Mouse (Mus musculus) C2C12 (cell line): ENCODE measurements around the gene Nol9. TPM values are rescaled to one million over a fixed set of nuclear protein-coding genes. Genes with fewer than 3 reads are reported as not detected.

ENCODE experiments used
- H3K27me3 ChIP-seq: one replicate; pipeline ENCODE4 v1.6.1; 2011; ENCODE audit not compliant: control insufficient read depth, insufficient read depth, insufficient read length
- H3K36me3 ChIP-seq: one replicate; pipeline ENCODE4 v1.6.1; 2011; ENCODE audit not compliant: control insufficient read depth, insufficient read depth
- H3K4me3 ChIP-seq: one replicate; pipeline ENCODE4 v1.5.1; 2011; ENCODE audit warnings: mild to moderate bottlenecking, control low read depth; ENCODE audit not compliant: poor library complexity, insufficient read depth, severe bottlenecking
- H3K79me2 ChIP-seq: one replicate; pipeline ENCODE4 v1.6.1; 2011; ENCODE audit not compliant: control insufficient read depth, insufficient read depth
- H3K79me3 ChIP-seq: one replicate; pipeline ENCODE4 v1.6.1; 2011; ENCODE audit warnings: low read depth, control low read depth
- H3ac ChIP-seq: one replicate; pipeline ENCODE3; 2011; ENCODE audit warnings: low read depth; ENCODE audit not compliant: control insufficient read depth, insufficient read length
- CEBPB ChIP-seq: IDR thresholded peaks from one replicate; pipeline ENCODE4 v1.6.1; 2011; ENCODE audit warnings: low read depth, mild to moderate bottlenecking, control low read depth, moderate library complexity
- CTCF ChIP-seq: IDR thresholded peaks from one replicate; pipeline ENCODE4 v1.5.1; 2011; ENCODE audit not compliant: control insufficient read depth, insufficient read depth, insufficient read length
- FOSL1 ChIP-seq: IDR thresholded peaks from one replicate; pipeline ENCODE4 v1.8.0; 2011; ENCODE audit warnings: mild to moderate bottlenecking, low read length; ENCODE audit not compliant: poor library complexity, insufficient read depth, severe bottlenecking
- MAX ChIP-seq: IDR thresholded peaks from one replicate; pipeline ENCODE4 v1.6.1; 2011; ENCODE audit warnings: mild to moderate bottlenecking, control low read depth
- MYOD1 ChIP-seq: IDR thresholded peaks from one replicate; pipeline ENCODE4 v1.6.1; 2011; ENCODE audit warnings: low read depth; ENCODE audit not compliant: control insufficient read depth, insufficient read length
- MYOG ChIP-seq: IDR thresholded peaks from one replicate; pipeline ENCODE4 v1.6.1; 2011; ENCODE audit not compliant: control insufficient read depth, insufficient read length; ENCODE audit errors: extremely low read depth
- USF1 ChIP-seq: IDR thresholded peaks from one replicate; pipeline ENCODE4 v1.6.1; 2011; ENCODE audit warnings: low read depth, mild to moderate bottlenecking, control low read depth, moderate library complexity
- long read RNA-seq, 2 experiments: library from polyadenylated mRNA; unstranded; transcript quantifications; one replicate each; pipeline ENCODE4 v2.0.0; 2019 to 2020
- polyA plus RNA-seq: library from polyadenylated mRNA; unstranded; fragments of >200 nt; fragmentation: generic; extraction: Trizol; gene quantifications from one replicate; pipeline ENCODE4 v1.2.1, GENCODE M21; 2012; ENCODE audit warnings: missing spikeins

The Nol9 gene
- polyA plus RNA-seq, result 39.7 TPM
- long read RNA-seq, experiment 1, transcript Nol9-201 (12 exons, 3,722 nt), result major isoform, 8 of 15 reads
- long read RNA-seq, experiment 1, partial matches to known transcripts, result 6 of 15 reads
- long read RNA-seq, experiment 1, other reads (novel, unspliced or antisense), result 1 of 15 reads
- long read RNA-seq, experiment 2, transcript Nol9-201 (12 exons, 3,722 nt), result major isoform, 293 of 351 reads
- long read RNA-seq, experiment 2, transcript Nol9-204 (11 exons, 3,616 nt), result minor isoform, 5 of 351 reads
- long read RNA-seq, experiment 2, partial matches to known transcripts, result 24 of 351 reads
- long read RNA-seq, experiment 2, other reads (novel, unspliced or antisense), result 28 of 351 reads

- TF ChIP-seq USF1 (no peak), CTCF (peak; percentile 98)
- no peaks in the 10 kb centered on the region for H3K27me3 ChIP-seq
Observed at GRCm38 (mm10) chr4:152038985-152039830, at the start of gene Nol9. Gene Nol9 (plus strand): TSS chr4:152039321.

GRCm38 (mm10) chr4:151992091-151992490 lies 47.0 kb upstream of the Nol9 start:
- H3K27me3 ChIP-seq, result no peaks in the 10 kb centered on the region
- no peak overlapping the region for H3ac ChIP-seq
- peaks cover 69% of the 10 kb centered on the region for H3K79me2 ChIP-seq
- H3K4me3 ChIP-seq, result no peak overlapping the region
- TF ChIP-seq MAX (no peak), MYOD1 (no peak), MYOG (no peak), FOSL1 (no peak), USF1 (no peak), CTCF (no peak), CEBPB (no peak)
- peaks cover 9% of the 10 kb centered on the region for H3K79me3 ChIP-seq
- H3K36me3 ChIP-seq, result peaks cover 32% of the 10 kb centered on the region

More at GRCm38 (mm10) chr4:152038985-152039830, at the start of gene Nol9:
- peaks cover 34% of the 10 kb centered on the region for H3K36me3 ChIP-seq
- H3ac ChIP-seq, result peak within 1 kb of the TSS; percentile 98
- H3K79me2 ChIP-seq, result peaks cover 50% of the 10 kb centered on the region
- peak within 1 kb of the TSS; percentile 93 for H3K4me3 ChIP-seq
- peaks cover 45% of the 10 kb centered on the region for H3K79me3 ChIP-seq

- no peak overlapping the region for H3ac ChIP-seq
- TF ChIP-seq FOSL1, result no peak
- no peak for TF ChIP-seq MYOD1
- no peak for TF ChIP-seq MYOG
- no peak for TF ChIP-seq MAX
- no peak for TF ChIP-seq CEBPB
- TF ChIP-seq CTCF, result no peak
- no peak for TF ChIP-seq USF1
- H3K36me3 ChIP-seq, result peaks cover 32% of the 10 kb centered on the region
- H3K79me2 ChIP-seq, result peaks cover 60% of the 10 kb centered on the region
- no peak overlapping the region for H3K4me3 ChIP-seq
- no peaks in the 10 kb centered on the region for H3K27me3 ChIP-seq
- H3K79me3 ChIP-seq, result peaks cover 9% of the 10 kb centered on the region
Observed at GRCm38 (mm10) chr4:151993035-151993434, 46.1 kb upstream of the Nol9 start.

GRCm38 (mm10) chr4:151994228-151995171 lies 44.6 kb upstream of the Nol9 start:
- H3K79me2 ChIP-seq, result peaks cover 48% of the 10 kb centered on the region
- peak overlapping the region; percentile 76 for H3K4me3 ChIP-seq
- TF ChIP-seq CTCF, result no peak
- no peak for TF ChIP-seq MYOD1
- no peak for TF ChIP-seq USF1
- no peak for TF ChIP-seq MAX
- no peak for TF ChIP-seq FOSL1
- TF ChIP-seq MYOG, result no peak
- TF ChIP-seq CEBPB, result no peak
- H3ac ChIP-seq, result peak overlapping the region; percentile 97
- H3K36me3 ChIP-seq, result peaks cover 32% of the 10 kb centered on the region
- H3K27me3 ChIP-seq, result no peaks in the 10 kb centered on the region
- H3K79me3 ChIP-seq, result peaks cover 9% of the 10 kb centered on the region
